Mouse (Mus musculus): ENCODE data around the gene Gm5591. TPM values are rescaled to one million over a fixed set of nuclear protein-coding genes. Genes with fewer than 3 reads are reported as not detected.
"Not testable (repeated sequence)": the region's sequence is repeated elsewhere in the genome, so short reads cannot be mapped to it uniquely, and the experiment has no call there.

The Gm5591 gene
- polyA plus RNA-seq (2016; fragmentation: Nextera tagmentation; extraction: Ambion mirVana): not detected in 2 replicates

DNA sequence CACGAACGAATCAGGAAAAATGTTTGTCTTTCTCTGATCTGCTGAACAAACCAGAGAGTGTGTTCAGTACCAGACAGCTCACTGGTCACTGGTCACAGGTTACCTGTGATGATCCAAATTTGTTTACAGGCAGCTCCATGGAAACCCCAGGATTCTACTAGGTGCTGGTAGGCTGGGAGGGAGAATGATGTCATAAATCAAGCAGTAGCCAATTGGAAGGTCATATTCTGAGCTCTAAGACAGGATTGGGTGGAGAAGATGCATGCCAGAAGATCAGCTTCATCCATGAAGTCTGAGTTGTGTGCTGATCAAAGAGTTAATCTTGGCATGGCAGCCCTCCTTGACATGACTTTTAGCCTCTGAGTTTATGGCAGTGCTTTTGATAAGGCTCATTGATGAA is at the start of gene Gm5591:
Gene Gm5591 (minus strand): TSS at position 101 of the 400 bp plus-strand sequence.
- 70% methylated on average over 2 of the region's 2 CpGs for WGBS
- ATAC-seq (ENCODE audit: low FRiP score): not testable (repeated sequence)

DNA sequence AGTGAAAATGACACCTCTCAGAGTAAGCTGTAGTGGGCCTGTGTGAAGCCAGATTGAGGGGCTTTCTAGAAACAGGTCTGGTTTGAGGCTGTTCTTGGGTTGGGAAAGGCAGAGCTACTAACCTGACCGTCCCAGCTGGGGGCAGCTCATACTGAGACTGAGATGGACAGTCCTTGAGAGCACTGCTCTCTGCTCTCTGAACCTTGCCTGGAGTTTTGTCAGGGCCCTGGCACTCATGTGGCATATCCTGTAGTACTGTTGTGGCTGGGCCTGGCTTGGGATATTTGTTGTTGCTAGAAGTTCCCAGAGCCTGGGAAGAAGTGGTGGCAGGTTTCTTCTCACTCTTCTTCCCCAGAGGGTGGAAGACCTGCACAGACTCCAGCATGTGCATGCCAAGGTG is 39.5 kb downstream of the Gm5591 start:
- not testable (repeated sequence) for H3K4me2 ChIP-seq; H3K36me3 ChIP-seq (replicated peaks); H3K4me3 ChIP-seq (replicated peaks); H3K9me3 ChIP-seq; H3K27ac ChIP-seq; ATAC-seq (ENCODE audit: low FRiP score); H3K4me1 ChIP-seq; H3K9ac ChIP-seq; H3K27me3 ChIP-seq
- WGBS: 94% methylated on average over 1 of the region's 1 CpGs

More for the DNA sequence above, at the start of gene Gm5591:
- H3K4me3 ChIP-seq (replicated peaks); H3K36me3 ChIP-seq (replicated peaks); H3K27me3 ChIP-seq; H3K4me2 ChIP-seq; H3K9me3 ChIP-seq; H3K9ac ChIP-seq; H3K27ac ChIP-seq; H3K4me1 ChIP-seq: not testable (repeated sequence)
